Mouse (Mus musculus): ENCODE data around the gene E130218I03Rik.

DNA sequence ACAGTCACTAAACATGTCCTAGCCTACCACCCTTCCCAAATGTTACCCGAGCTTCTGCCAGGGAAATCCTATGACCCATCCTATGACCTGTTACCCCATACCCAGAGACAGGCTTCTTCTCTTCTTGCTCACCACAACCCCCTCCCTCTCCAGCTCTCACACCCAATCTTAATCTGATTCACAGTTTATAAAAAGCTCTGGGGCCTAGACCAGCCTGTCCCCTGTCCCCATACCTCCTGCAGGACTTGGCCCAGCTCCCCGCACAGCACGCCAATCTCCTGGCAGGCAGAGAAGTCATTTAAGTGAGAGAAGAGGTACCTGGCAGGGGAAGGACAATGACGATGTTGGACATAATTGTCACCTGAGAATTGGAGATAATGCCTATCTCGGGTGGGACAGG is 8.6 kb upstream of the E130218I03Rik start:
- TF ChIP-seq TAL1 (IDR thresholded peaks at IDR 0.05; ENCODE audit: low read length) (no peak), GATA1 (IDR thresholded peaks at IDR 0.05; ENCODE audit: low read length) (no peak)

All from erythroblast, embryonic 14.5 days (primary cell).